ENCODE assay signal across 30 mouse cellular contexts in genomic region chr3:60114571-60114970, GRCm38 (mm10). TPM values are rescaled to one million over a fixed set of nuclear protein-coding genes. Genes with fewer than 3 reads are reported as not detected.
"Had no signal": no experiment of that assay in that cellular context is flagged by ENCODE, and none has a peak within 500 bp of the region (broad histone marks: within the 10 kb centered on the region; RNA-seq: fewer than 3 reads in every experiment).

No protein-coding gene starts in this region.

- H3K36me3 ChIP-seq: heart, embryonic 13.5 days; heart, embryonic 15.5 days; intestine, embryonic 15.5 days; limb, embryonic 10.5 days; limb, embryonic 12.5 days; liver, embryonic 13.5 days had no signal

- H3K9me3 ChIP-seq: heart, embryonic 13.5 days; heart, embryonic 15.5 days; intestine, embryonic 15.5 days; limb, embryonic 10.5 days; limb, embryonic 12.5 days; liver, embryonic 13.5 days had no signal

- H3K9ac ChIP-seq: heart, embryonic 13.5 days; heart, embryonic 15.5 days; hindbrain, embryonic 14.5 days; intestine, embryonic 15.5 days; limb, embryonic 12.5 days; liver, embryonic 13.5 days had no signal

- H3K4me1 ChIP-seq: heart, embryonic 13.5 days; heart, embryonic 15.5 days; intestine, embryonic 15.5 days; limb, embryonic 10.5 days; limb, embryonic 12.5 days; liver, embryonic 13.5 days had no signal

- H3K27me3 ChIP-seq: heart, embryonic 13.5 days; heart, embryonic 15.5 days; intestine, embryonic 15.5 days; limb, embryonic 12.5 days; liver, embryonic 13.5 days had no signal

- DNase-seq: gastrocnemius, postnatal 25 days; heart, adult 18-20 months; heart, postnatal 14 days; heart, postnatal 36 days; kidney, adult 18-20 months; kidney, adult 8-10 months; kidney, postnatal 10 days; kidney, postnatal 25 days; liver; liver, embryonic 13.5 days had no signal

- H3K27ac ChIP-seq: heart, embryonic 13.5 days; heart, embryonic 15.5 days; hindbrain, embryonic 14.5 days; intestine, embryonic 15.5 days; layer of hippocampus, adult 2 months; left cerebral cortex, adult 2 months; limb, embryonic 10.5 days; limb, embryonic 12.5 days; liver, embryonic 13.5 days had no signal

- H3K4me2 ChIP-seq: heart, embryonic 11.5 days; heart, embryonic 13.5 days; heart, embryonic 15.5 days; hindbrain, embryonic 14.5 days; intestine, embryonic 15.5 days; limb, embryonic 12.5 days; liver, embryonic 13.5 days had no signal

- ATAC-seq: hindbrain, embryonic 16.5 days; inflammation-experienced regulatory T-cells, adult 6 months; intestine, embryonic 15.5 days; intestine, postnatal 0 days had no signal

- H3K4me3 ChIP-seq: heart, embryonic 13.5 days; heart, embryonic 15.5 days; intestine, embryonic 15.5 days; layer of hippocampus, adult 2 months; left cerebral cortex, adult 2 months; limb, embryonic 10.5 days; limb, embryonic 12.5 days; liver, embryonic 13.5 days had no signal

RNA-seq across cellular contexts. Expression of gene Sucnr1, which starts 32.9 kb away (rescaled TPM):
- total RNA-seq: granulocyte monocyte progenitor cell, adult 5-6 weeks; heart, postnatal 14 days; heart, postnatal 36 days; hematopoietic stem cell, adult 5-6 weeks; layer of hippocampus, adult 2 months; layer of hippocampus, postnatal 10 days; layer of hippocampus, postnatal 25 days; left cerebral cortex, adult 2 months; left cerebral cortex, postnatal 14 days; left cerebral cortex, postnatal 36 days had no signal
- polyA plus RNA-seq: frontal cortex, adult 2 months; heart, embryonic 11.5 days; heart, embryonic 13.5 days; heart, postnatal 0 days; hindbrain, embryonic 14.5 days; hindbrain, embryonic 16.5 days; inflammation-experienced regulatory T-cells, adult 6 months; limb, embryonic 10.5 days; limb, embryonic 12.5 days had no signal
